Mouse (Mus musculus): ENCODE measurements around the gene Magix. TPM values are rescaled to one million over a fixed set of nuclear protein-coding genes. Genes with fewer than 3 reads are reported as not detected.

Gene Magix
- 0.06 TPM in 1 of 2 replicates, not detected in the other for polyA plus RNA-seq (2014; fragmentation: Nextera tagmentation; extraction: Ambion mirVana)

DNA sequence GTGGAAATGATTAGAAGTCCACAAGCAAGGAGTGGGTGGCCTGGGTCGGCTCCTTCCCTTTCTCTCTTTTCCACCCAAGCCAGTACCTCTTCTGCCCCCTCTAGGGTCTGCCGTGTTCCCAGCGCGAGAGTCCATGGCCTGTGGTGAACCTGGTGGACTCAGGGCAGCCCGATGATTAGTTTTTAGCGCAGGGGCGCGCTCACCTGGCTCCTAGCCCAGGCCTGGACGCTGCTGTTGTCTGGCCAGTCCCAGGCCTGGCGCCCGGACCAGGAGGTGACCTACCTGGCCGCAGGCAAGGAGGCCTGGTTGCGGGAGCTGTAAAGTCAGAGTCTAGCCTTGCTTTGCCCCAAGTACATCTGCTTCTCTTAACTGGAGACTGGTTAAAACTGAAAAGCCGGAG lies at the start of gene Magix:
TSS of gene Magix (minus strand) at position 388 of the 400 bp plus-strand sequence.
- H3K9me3 ChIP-seq (ENCODE audit: control insufficient read depth, low read length), result no peaks in the 10 kb centered on the region
- H3K4me3 ChIP-seq (ENCODE audit: low read depth, low read length), result peak within 1 kb of the TSS; percentile 29
- H3K4me2 ChIP-seq, result peak within 1 kb of the TSS; percentile 61
- no peaks in the 10 kb centered on the region for H3K27me3 ChIP-seq (replicated peaks; ENCODE audit: control insufficient read depth, insufficient read depth, low read length)
- H3K27ac ChIP-seq (ENCODE audit: low read depth, low read length), result no peak within 1 kb of the TSS
- no peaks in the 10 kb centered on the region for H3K36me3 ChIP-seq (ENCODE audit: control insufficient read depth, insufficient read depth, low read length)
- no peak for ATAC-seq (replicated peaks; ENCODE audit: low FRiP score)
- no peaks in the 10 kb centered on the region for H3K4me1 ChIP-seq (replicated peaks; ENCODE audit: control insufficient read depth, insufficient read depth, low read length)
- WGBS, result 70% methylated on average over 14 of the region's 14 CpGs
- no peak for DNase-seq (ENCODE audit: low spot score)
- H3K9ac ChIP-seq (ENCODE audit: low read depth, low read length), result no peak within 1 kb of the TSS

DNA sequence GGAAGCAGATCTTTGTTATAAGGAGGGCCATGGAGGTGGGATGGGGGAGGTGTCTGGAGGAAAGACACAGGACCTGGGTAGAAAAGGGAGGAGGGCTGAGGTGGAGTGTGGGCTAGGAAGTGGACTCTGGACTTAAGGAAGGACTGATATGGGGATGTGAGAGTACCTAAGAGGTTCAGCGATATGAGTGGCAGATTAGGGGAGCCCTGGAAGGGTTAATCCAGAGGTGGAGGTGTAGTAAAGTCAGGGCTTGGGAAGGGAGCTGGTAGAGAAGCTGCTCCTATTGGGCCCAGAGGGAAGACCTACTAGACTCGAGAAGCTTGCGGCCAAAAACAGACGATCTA lies 47.8 kb upstream of the Magix start:
- Histone ChIP-seq H3K4me3 (ENCODE audit: low read depth, low read length) (peak overlapping the region; percentile 50), H3K9me3 (ENCODE audit: control insufficient read depth, low read length) (no peaks in the 10 kb centered on the region), H3K9ac (ENCODE audit: low read depth, low read length) (no peak overlapping the region), H3K4me2 (peak overlapping the region; percentile 59), H3K27me3 (replicated peaks; ENCODE audit: control insufficient read depth, insufficient read depth, low read length) (no peaks in the 10 kb centered on the region), H3K27ac (ENCODE audit: low read depth, low read length) (no peak overlapping the region), H3K36me3 (ENCODE audit: control insufficient read depth, insufficient read depth, low read length) (no peaks in the 10 kb centered on the region; the same call in 1 of the 2 replicates), H3K4me1 (replicated peaks; ENCODE audit: control insufficient read depth, insufficient read depth, low read length) (no peaks in the 10 kb centered on the region)
- 38% methylated on average over 4 of the region's 4 CpGs for WGBS
- DNase-seq (ENCODE audit: low spot score) (no peak), ATAC-seq (replicated peaks; ENCODE audit: low FRiP score) (peak; percentile 13; the same call in 1 of the 2 replicates)

DNA sequence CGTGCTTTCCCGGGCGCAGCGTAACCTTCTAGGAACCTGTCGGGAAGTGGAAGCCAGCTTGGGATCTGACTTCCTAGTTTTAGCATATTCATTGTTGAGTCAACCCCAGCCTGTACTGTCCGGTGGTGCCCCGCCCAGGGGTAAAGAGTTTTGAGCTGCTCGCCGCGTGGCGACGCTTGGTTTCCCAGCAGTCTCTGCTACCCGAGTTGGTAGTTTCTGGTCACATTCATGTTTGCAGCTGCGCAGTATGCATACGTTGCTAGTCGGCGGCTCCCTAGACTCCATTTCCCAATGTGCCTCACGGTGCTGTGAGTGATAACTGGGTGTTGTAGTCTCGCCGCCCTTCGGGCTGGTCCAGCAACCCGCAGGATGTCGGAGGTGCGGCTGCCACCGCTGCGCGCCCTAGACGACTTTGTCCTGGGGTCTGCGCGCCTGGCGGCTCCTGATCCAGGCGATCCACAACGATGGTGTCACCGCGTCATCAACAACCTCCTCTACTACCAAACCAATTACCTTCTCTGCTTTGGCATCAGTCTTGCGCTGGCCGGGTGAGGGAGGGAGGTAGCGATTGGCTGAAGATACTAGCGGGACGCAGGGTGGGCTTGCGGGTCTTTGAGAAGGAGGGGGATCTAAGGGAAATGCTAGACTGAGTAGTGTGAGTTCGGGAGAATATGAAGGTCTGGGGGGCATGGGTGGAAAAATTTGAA lies 47.3 kb upstream of the Magix start, which contains the start of gene Praf2:
TSS of gene Praf2 (plus strand) at position 225 of the 707 bp plus-strand sequence.
- Histone ChIP-seq H3K4me2 (peak within 1 kb of the TSS; percentile 59), H3K36me3 (ENCODE audit: control insufficient read depth, insufficient read depth, low read length) (no peaks in the 10 kb centered on the region; the same call in 1 of the 2 replicates), H3K9me3 (ENCODE audit: control insufficient read depth, low read length) (no peaks in the 10 kb centered on the region), H3K9ac (ENCODE audit: low read depth, low read length) (peak within 1 kb of the TSS; percentile 48), H3K4me1 (replicated peaks; ENCODE audit: control insufficient read depth, insufficient read depth, low read length) (no peaks in the 10 kb centered on the region), H3K27me3 (replicated peaks; ENCODE audit: control insufficient read depth, insufficient read depth, low read length) (no peaks in the 10 kb centered on the region), H3K4me3 (ENCODE audit: low read depth, low read length) (peak within 1 kb of the TSS; percentile 50), H3K27ac (ENCODE audit: low read depth, low read length) (peak within 1 kb of the TSS; percentile 44; the same call in 1 of the 2 replicates)
- DNase-seq (ENCODE audit: low spot score), result peak; percentile 69
- 14% methylated on average over 42 of the region's 42 CpGs for WGBS
- ATAC-seq (replicated peaks; ENCODE audit: low FRiP score), result peak; percentile 93

DNA sequence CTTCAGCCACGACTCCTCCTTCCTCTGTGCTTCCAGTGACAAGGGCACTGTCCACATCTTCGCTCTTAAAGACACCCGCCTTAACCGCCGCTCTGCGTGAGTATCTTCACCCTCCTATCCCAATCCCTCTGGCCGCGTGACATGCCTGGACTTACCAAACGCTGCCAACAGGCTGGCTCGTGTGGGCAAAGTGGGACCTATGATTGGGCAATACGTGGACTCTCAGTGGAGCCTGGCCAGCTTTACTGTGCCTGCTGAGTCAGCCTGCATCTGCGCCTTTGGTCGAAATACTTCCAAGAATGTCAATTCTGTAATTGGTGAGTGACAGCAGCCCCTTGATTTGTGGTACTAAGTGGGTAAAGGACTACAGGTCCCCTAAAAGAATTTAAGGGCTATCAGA lies 46.1 kb upstream of the Magix start:
- 86% methylated on average over 13 of the region's 13 CpGs for WGBS
- no peak overlapping the region for H3K4me3 ChIP-seq (ENCODE audit: low read depth, low read length)
- DNase-seq (ENCODE audit: low spot score), result no peak

DNA sequence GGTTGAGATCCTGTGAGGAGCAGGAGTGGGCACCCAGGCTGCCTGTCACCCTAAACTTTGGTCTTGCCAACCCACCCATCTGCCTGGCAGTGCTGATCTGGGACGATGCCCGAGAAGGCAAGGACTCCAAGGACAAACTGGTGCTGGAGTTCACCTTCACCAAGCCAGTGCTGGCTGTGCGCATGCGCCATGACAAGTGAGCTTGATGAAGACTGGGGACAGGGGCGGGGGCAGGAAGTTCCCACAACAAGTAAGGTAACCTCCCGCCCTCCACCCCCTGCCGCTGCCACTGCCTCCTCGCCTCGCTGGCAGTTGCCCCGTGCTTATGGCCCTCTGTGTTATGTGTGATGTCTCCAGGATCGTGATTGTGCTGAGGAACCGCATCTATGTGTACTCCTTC lies 44.8 kb upstream of the Magix start:
- H3K27ac ChIP-seq (ENCODE audit: low read depth, low read length), result no peak overlapping the region
- no peak overlapping the region for H3K9ac ChIP-seq (ENCODE audit: low read depth, low read length)
- 85% methylated on average over 12 of the region's 12 CpGs for WGBS
- peaks cover 3% of the 10 kb centered on the region; the same call in 1 of the 2 replicates for H3K4me1 ChIP-seq (replicated peaks; ENCODE audit: control insufficient read depth, insufficient read depth, low read length)
- DNase-seq (ENCODE audit: low spot score), result no peak
- H3K4me3 ChIP-seq (ENCODE audit: low read depth, low read length), result no peak overlapping the region
- no peaks in the 10 kb centered on the region for H3K9me3 ChIP-seq (ENCODE audit: control insufficient read depth, low read length)
- H3K36me3 ChIP-seq (ENCODE audit: control insufficient read depth, insufficient read depth, low read length), result no peaks in the 10 kb centered on the region; the same call in 1 of the 2 replicates
- no peak for ATAC-seq (replicated peaks; ENCODE audit: low FRiP score)
- no peak overlapping the region for H3K4me2 ChIP-seq
- H3K27me3 ChIP-seq (replicated peaks; ENCODE audit: control insufficient read depth, insufficient read depth, low read length), result no peaks in the 10 kb centered on the region

More for the DNA sequence above, 46.1 kb upstream of the Magix start:
- H3K36me3 ChIP-seq (ENCODE audit: control insufficient read depth, insufficient read depth, low read length), result no peaks in the 10 kb centered on the region; the same call in 1 of the 2 replicates
- no peak overlapping the region for H3K27ac ChIP-seq (ENCODE audit: low read depth, low read length)
- no peak for ATAC-seq (replicated peaks; ENCODE audit: low FRiP score)
- no peak overlapping the region for H3K9ac ChIP-seq (ENCODE audit: low read depth, low read length)
- H3K27me3 ChIP-seq (replicated peaks; ENCODE audit: control insufficient read depth, insufficient read depth, low read length), result no peaks in the 10 kb centered on the region
- H3K9me3 ChIP-seq (ENCODE audit: control insufficient read depth, low read length), result no peaks in the 10 kb centered on the region
- no peak overlapping the region for H3K4me2 ChIP-seq
- H3K4me1 ChIP-seq (replicated peaks; ENCODE audit: control insufficient read depth, insufficient read depth, low read length), result peaks cover 3% of the 10 kb centered on the region; the same call in 1 of the 2 replicates

DNA sequence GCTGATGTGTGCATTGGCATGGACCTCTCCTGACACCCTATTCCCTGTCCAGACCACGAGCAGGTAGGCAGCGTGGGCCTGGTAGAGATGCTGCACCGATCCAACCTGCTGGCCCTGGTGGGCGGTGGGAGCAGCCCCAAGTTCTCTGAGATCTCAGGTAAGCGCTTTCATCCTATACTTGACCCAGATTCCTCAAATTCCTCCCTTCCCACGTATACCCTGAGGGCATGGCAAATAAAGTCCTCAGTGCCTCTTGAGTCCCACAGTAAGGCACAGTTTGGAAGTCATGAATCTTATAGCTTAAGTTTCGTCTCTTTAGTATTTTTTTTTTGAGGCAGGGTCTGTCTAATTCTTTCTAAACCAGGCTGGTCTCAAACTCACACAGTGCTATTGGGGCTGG lies 43.1 kb upstream of the Magix start:
- Histone ChIP-seq H3K9ac (ENCODE audit: low read depth, low read length) (no peak overlapping the region), H3K4me1 (replicated peaks; ENCODE audit: control insufficient read depth, insufficient read depth, low read length) (peaks cover 3% of the 10 kb centered on the region; the same call in 1 of the 2 replicates), H3K9me3 (ENCODE audit: control insufficient read depth, low read length) (no peaks in the 10 kb centered on the region), H3K27ac (ENCODE audit: low read depth, low read length) (no peak overlapping the region), H3K4me3 (ENCODE audit: low read depth, low read length) (no peak overlapping the region), H3K27me3 (replicated peaks; ENCODE audit: control insufficient read depth, insufficient read depth, low read length) (no peaks in the 10 kb centered on the region), H3K4me2 (no peak overlapping the region), H3K36me3 (ENCODE audit: control insufficient read depth, insufficient read depth, low read length) (no peaks in the 10 kb centered on the region; the same call in 1 of the 2 replicates)
- DNase-seq (ENCODE audit: low spot score) (no peak), ATAC-seq (replicated peaks; ENCODE audit: low FRiP score) (no peak)
- 74% methylated on average over 7 of the region's 7 CpGs for WGBS

DNA sequence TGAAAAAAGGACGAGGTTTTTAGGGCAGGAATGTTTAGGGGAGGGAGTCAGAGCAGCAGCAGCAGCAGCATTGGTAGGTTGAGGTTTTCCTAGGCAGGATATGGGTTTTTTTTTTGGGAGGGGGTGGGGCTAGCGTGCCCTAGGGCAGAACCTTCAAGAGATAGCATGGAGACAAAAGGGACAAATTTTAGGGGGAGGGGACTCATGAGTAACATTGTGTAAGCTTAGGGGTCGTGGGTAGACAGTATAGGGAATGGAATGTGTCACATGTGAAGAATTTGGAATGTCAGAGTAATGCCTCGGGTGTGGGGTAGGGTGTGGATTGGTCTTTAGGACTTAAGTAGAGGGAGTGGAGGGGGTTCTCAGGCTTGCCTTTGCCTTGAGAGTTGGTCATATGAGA lies 41.6 kb upstream of the Magix start:
- Histone ChIP-seq H3K27me3 (replicated peaks; ENCODE audit: control insufficient read depth, insufficient read depth, low read length) (no peaks in the 10 kb centered on the region), H3K4me2 (peak overlapping the region; percentile 75), H3K27ac (ENCODE audit: low read depth, low read length) (no peak overlapping the region), H3K4me1 (replicated peaks; ENCODE audit: control insufficient read depth, insufficient read depth, low read length) (peaks cover 3% of the 10 kb centered on the region; the same call in 1 of the 2 replicates), H3K36me3 (ENCODE audit: control insufficient read depth, insufficient read depth, low read length) (no peaks in the 10 kb centered on the region; the same call in 1 of the 2 replicates), H3K4me3 (ENCODE audit: low read depth, low read length) (peak overlapping the region; percentile 72), H3K9me3 (ENCODE audit: control insufficient read depth, low read length) (no peaks in the 10 kb centered on the region), H3K9ac (ENCODE audit: low read depth, low read length) (peak overlapping the region; percentile 67)
- no peak for ATAC-seq (replicated peaks; ENCODE audit: low FRiP score)
- DNase-seq (ENCODE audit: low spot score), result no peak
- WGBS, result 14% methylated on average over 4 of the region's 4 CpGs

DNA sequence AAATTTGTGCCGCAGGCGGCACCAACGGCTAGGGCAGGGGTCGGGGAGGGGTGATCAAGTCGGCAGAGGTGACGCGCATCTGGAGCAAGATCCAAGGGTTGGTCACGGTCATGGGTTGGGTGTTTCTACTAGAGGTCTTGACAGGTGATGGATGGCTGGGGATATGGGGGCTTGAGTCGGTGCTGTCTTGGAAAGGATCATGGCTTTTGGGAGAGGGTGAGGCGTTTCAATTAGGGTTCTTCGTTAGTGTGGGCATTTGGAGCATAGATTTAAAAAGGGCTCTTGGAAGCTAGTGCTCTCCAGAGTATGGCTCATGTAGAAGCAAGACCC lies 41.2 kb upstream of the Magix start:
- Histone ChIP-seq H3K4me2 (peak overlapping the region; percentile 75), H3K4me3 (ENCODE audit: low read depth, low read length) (peak overlapping the region; percentile 72), H3K9ac (ENCODE audit: low read depth, low read length) (peak overlapping the region; percentile 67), H3K36me3 (ENCODE audit: control insufficient read depth, insufficient read depth, low read length) (no peaks in the 10 kb centered on the region; the same call in 1 of the 2 replicates), H3K27me3 (replicated peaks; ENCODE audit: control insufficient read depth, insufficient read depth, low read length) (no peaks in the 10 kb centered on the region), H3K9me3 (ENCODE audit: control insufficient read depth, low read length) (no peaks in the 10 kb centered on the region), H3K4me1 (replicated peaks; ENCODE audit: control insufficient read depth, insufficient read depth, low read length) (peaks cover 3% of the 10 kb centered on the region; the same call in 1 of the 2 replicates), H3K27ac (ENCODE audit: low read depth, low read length) (peak overlapping the region; percentile 73; the same call in 1 of the 2 replicates)
- ATAC-seq (replicated peaks; ENCODE audit: low FRiP score), result no peak
- DNase-seq (ENCODE audit: low spot score), result no peak
- WGBS, result 15% methylated on average over 11 of the region's 11 CpGs

All from liver, embryonic 11.5 days (tissue).